Mouse (Mus musculus): ENCODE measurements around the gene Ppan. TPM values are rescaled to one million over a fixed set of nuclear protein-coding genes. Genes with fewer than 3 reads are reported as not detected.

Gene Ppan
- 14.9 and 16.4 TPM in 2 replicates for polyA plus RNA-seq (2012)

GRCm38 (mm10) chr9:20887704-20888385 is at the start of gene Ppan:
Gene Ppan (plus strand): TSS chr9:20888175.
- Histone ChIP-seq H3K9me3 (ENCODE audit: control insufficient read depth, low read length) (peaks cover 8% of the 10 kb centered on the region; the same call in 1 of the 2 replicates), H3K4me1 (ENCODE audit: control insufficient read depth) (peaks cover 50% of the 10 kb centered on the region), H3K27me3 (ENCODE audit: control insufficient read depth) (no peaks in the 10 kb centered on the region), H3K36me3 (ENCODE audit: control insufficient read depth) (peaks cover 37% of the 10 kb centered on the region), H3K4me3 (replicated peaks) (peak within 1 kb of the TSS; percentile 68)
- TF ChIP-seq TAL1 (IDR thresholded peaks at IDR 0.05; ENCODE audit: low read length) (no peak), GATA1 (IDR thresholded peaks at IDR 0.05; ENCODE audit: low read length) (no peak)

- H3K9me3 ChIP-seq (ENCODE audit: control insufficient read depth, low read length): no peaks in the 10 kb centered on the region
Observed at GRCm38 (mm10) chr9:20838931-20839330, 49.0 kb upstream of the Ppan start.

GRCm38 (mm10) chr9:20842211-20842610 is 45.8 kb upstream of the Ppan start:
- Histone ChIP-seq H3K4me3 (replicated peaks) (no peak overlapping the region), H3K4me1 (ENCODE audit: control insufficient read depth) (no peaks in the 10 kb centered on the region), H3K36me3 (ENCODE audit: control insufficient read depth) (no peaks in the 10 kb centered on the region), H3K27me3 (ENCODE audit: control insufficient read depth) (peaks cover 2% of the 10 kb centered on the region; the same call in 1 of the 2 replicates), H3K9me3 (ENCODE audit: control insufficient read depth, low read length) (no peaks in the 10 kb centered on the region)
- TF ChIP-seq TAL1 (IDR thresholded peaks at IDR 0.05; ENCODE audit: low read length) (no peak), GATA1 (IDR thresholded peaks at IDR 0.05; ENCODE audit: low read length) (no peak)

More at GRCm38 (mm10) chr9:20838931-20839330, 49.0 kb upstream of the Ppan start:
- no peak for TF ChIP-seq GATA1 (IDR thresholded peaks at IDR 0.05; ENCODE audit: low read length)
- TF ChIP-seq TAL1 (IDR thresholded peaks at IDR 0.05; ENCODE audit: low read length): no peak
- Histone ChIP-seq H3K27me3 (ENCODE audit: control insufficient read depth) (peaks cover 2% of the 10 kb centered on the region; the same call in 1 of the 2 replicates), H3K36me3 (ENCODE audit: control insufficient read depth) (no peaks in the 10 kb centered on the region), H3K4me3 (replicated peaks) (no peak overlapping the region), H3K4me1 (ENCODE audit: control insufficient read depth) (no peaks in the 10 kb centered on the region)

- no peaks in the 10 kb centered on the region for H3K36me3 ChIP-seq (ENCODE audit: control insufficient read depth)
Observed at GRCm38 (mm10) chr9:20842670-20843069, 45.3 kb upstream of the Ppan start.

GRCm38 (mm10) chr9:20850179-20850578 is 37.8 kb upstream of the Ppan start:
- TF ChIP-seq TAL1 (IDR thresholded peaks at IDR 0.05; ENCODE audit: low read length): no peak
- no peak for TF ChIP-seq GATA1 (IDR thresholded peaks at IDR 0.05; ENCODE audit: low read length)
- Histone ChIP-seq H3K27me3 (ENCODE audit: control insufficient read depth) (peaks cover 2% of the 10 kb centered on the region; the same call in 1 of the 2 replicates), H3K4me1 (ENCODE audit: control insufficient read depth) (no peaks in the 10 kb centered on the region), H3K9me3 (ENCODE audit: control insufficient read depth, low read length) (no peaks in the 10 kb centered on the region), H3K4me3 (replicated peaks) (no peak overlapping the region), H3K36me3 (ENCODE audit: control insufficient read depth) (no peaks in the 10 kb centered on the region)

More at GRCm38 (mm10) chr9:20842670-20843069, 45.3 kb upstream of the Ppan start:
- H3K4me1 ChIP-seq (ENCODE audit: control insufficient read depth): no peaks in the 10 kb centered on the region
- H3K9me3 ChIP-seq (ENCODE audit: control insufficient read depth, low read length): no peaks in the 10 kb centered on the region
- H3K27me3 ChIP-seq (ENCODE audit: control insufficient read depth): peaks cover 2% of the 10 kb centered on the region; the same call in 1 of the 2 replicates
- TF ChIP-seq TAL1 (IDR thresholded peaks at IDR 0.05; ENCODE audit: low read length) (no peak), GATA1 (IDR thresholded peaks at IDR 0.05; ENCODE audit: low read length) (no peak)
- H3K4me3 ChIP-seq (replicated peaks): no peak overlapping the region

- Histone ChIP-seq H3K27me3 (ENCODE audit: control insufficient read depth) (0 out of 2 replicates have a peak, but pooled peaks cover 2% of the 10 kb centered on the region), H3K4me1 (ENCODE audit: control insufficient read depth) (peaks cover 2% of the 10 kb centered on the region), H3K36me3 (ENCODE audit: control insufficient read depth) (no peaks in the 10 kb centered on the region), H3K9me3 (ENCODE audit: control insufficient read depth, low read length) (no peaks in the 10 kb centered on the region), H3K4me3 (replicated peaks) (no peak overlapping the region)
- TF ChIP-seq TAL1 (IDR thresholded peaks at IDR 0.05; ENCODE audit: low read length) (no peak), GATA1 (IDR thresholded peaks at IDR 0.05; ENCODE audit: low read length) (no peak)
Observed at GRCm38 (mm10) chr9:20857131-20857530, 30.8 kb upstream of the Ppan start.

- TF ChIP-seq TAL1 (IDR thresholded peaks at IDR 0.05; ENCODE audit: low read length) (no peak), GATA1 (IDR thresholded peaks at IDR 0.05; ENCODE audit: low read length) (no peak)
- peaks cover 3% of the 10 kb centered on the region; the same call in 1 of the 2 replicates for H3K27me3 ChIP-seq (ENCODE audit: control insufficient read depth)
- H3K4me1 ChIP-seq (ENCODE audit: control insufficient read depth): peaks cover 3% of the 10 kb centered on the region
- H3K36me3 ChIP-seq (ENCODE audit: control insufficient read depth): no peaks in the 10 kb centered on the region
- H3K9me3 ChIP-seq (ENCODE audit: control insufficient read depth, low read length): no peaks in the 10 kb centered on the region
- no peak overlapping the region for H3K4me3 ChIP-seq (replicated peaks)
Observed at GRCm38 (mm10) chr9:20859926-20860325, 28.0 kb upstream of the Ppan start.

- no peaks in the 10 kb centered on the region for H3K9me3 ChIP-seq (ENCODE audit: control insufficient read depth, low read length)
- no peak overlapping the region for H3K4me3 ChIP-seq (replicated peaks)
- no peaks in the 10 kb centered on the region for H3K36me3 ChIP-seq (ENCODE audit: control insufficient read depth)
- no peak for TF ChIP-seq TAL1 (IDR thresholded peaks at IDR 0.05; ENCODE audit: low read length)
- no peak for TF ChIP-seq GATA1 (IDR thresholded peaks at IDR 0.05; ENCODE audit: low read length)
- peaks cover 5% of the 10 kb centered on the region for H3K27me3 ChIP-seq (ENCODE audit: control insufficient read depth)
- H3K4me1 ChIP-seq (ENCODE audit: control insufficient read depth): peaks cover 3% of the 10 kb centered on the region
Observed at GRCm38 (mm10) chr9:20861821-20862220, 26.2 kb upstream of the Ppan start.

GRCm38 (mm10) chr9:20862225-20862624 is 25.8 kb upstream of the Ppan start:
- peaks cover 3% of the 10 kb centered on the region for H3K4me1 ChIP-seq (ENCODE audit: control insufficient read depth)
- H3K4me3 ChIP-seq (replicated peaks): no peak overlapping the region
- H3K36me3 ChIP-seq (ENCODE audit: control insufficient read depth): no peaks in the 10 kb centered on the region
- H3K27me3 ChIP-seq (ENCODE audit: control insufficient read depth): peaks cover 5% of the 10 kb centered on the region
- TF ChIP-seq GATA1 (IDR thresholded peaks at IDR 0.05; ENCODE audit: low read length) (no peak), TAL1 (IDR thresholded peaks at IDR 0.05; ENCODE audit: low read length) (no peak)
- H3K9me3 ChIP-seq (ENCODE audit: control insufficient read depth, low read length): no peaks in the 10 kb centered on the region
